Mouse (Mus musculus): Measurements from ENCODE around the gene Xntrpc.

The Xntrpc gene

DNA sequence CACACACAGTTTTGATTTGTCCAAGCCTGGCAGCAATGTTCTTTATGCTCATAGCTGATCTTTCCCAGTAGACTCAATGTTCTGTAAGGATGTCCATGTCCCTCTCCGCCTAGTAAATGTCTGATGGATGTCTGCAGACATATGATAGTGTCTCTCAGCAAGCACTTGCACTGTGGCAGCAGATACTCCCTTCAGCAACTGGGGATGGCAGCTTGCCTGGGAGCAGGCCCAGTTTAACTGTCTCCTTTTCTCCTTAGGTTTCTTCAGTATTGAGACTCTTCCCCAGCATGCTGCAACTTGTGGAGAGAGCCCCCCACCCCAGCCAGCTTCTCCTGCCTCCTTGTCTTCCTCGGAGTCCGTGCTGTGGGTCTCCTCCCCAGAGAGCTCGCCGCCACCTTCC is 16.3 kb downstream of the Xntrpc start:
- DNase-seq (ENCODE audit: low spot score in 2 of 2) = no peak

DNA sequence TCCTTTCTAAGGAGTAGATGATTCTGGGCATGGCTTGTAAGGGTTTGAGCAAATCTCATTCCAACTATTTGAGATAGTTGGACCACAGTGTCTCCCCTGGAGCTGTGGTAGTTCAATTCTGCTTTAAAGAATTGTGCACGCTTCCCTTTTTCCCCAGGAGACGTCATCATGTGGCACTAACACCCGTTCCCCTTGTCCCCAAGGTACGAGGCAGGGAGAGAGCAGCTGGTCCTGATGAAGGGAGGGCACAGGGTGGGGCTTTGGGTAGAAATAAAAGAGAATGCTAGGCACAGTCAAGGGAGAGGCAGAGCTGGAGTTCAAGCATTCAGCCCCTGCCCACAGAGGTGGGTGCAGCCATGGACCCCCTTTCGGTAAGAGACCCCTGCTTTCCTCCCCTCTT is 17.3 kb downstream of the Xntrpc start, which contains the start of gene Trpc2:
Trpc2 (plus strand) TSS at position 301 of the 400 bp plus-strand sequence.
- no peak for DNase-seq (ENCODE audit: low spot score in 2 of 2)

GRCm38 (mm10) chr7:102084041-102084696 is 18.7 kb downstream of the Xntrpc start:
- DNase-seq (ENCODE audit: low spot score in 2 of 2) = no peak

DNA sequence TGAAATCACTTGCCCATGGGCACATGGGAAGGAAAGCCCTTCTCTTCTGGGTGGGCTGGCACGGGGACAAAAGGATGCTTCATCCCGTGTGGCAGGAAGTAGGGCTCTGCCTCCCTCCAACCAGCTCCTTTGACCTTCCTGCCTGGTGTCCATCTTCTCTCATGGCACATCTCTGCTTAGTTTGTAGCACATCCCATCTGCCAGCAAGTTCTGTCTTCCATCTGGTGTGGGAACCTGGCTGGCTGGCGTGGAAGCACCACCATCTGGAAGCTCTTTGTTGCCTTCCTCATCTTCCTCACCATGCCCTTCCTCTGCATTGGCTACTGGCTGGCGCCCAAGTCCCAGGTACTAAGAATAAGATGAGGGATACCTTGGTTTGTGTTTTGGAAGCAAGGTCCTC is 21.8 kb downstream of the Xntrpc start:
- peak; percentile 17 to 24 for DNase-seq (ENCODE audit: low spot score in 2 of 2)

DNA sequence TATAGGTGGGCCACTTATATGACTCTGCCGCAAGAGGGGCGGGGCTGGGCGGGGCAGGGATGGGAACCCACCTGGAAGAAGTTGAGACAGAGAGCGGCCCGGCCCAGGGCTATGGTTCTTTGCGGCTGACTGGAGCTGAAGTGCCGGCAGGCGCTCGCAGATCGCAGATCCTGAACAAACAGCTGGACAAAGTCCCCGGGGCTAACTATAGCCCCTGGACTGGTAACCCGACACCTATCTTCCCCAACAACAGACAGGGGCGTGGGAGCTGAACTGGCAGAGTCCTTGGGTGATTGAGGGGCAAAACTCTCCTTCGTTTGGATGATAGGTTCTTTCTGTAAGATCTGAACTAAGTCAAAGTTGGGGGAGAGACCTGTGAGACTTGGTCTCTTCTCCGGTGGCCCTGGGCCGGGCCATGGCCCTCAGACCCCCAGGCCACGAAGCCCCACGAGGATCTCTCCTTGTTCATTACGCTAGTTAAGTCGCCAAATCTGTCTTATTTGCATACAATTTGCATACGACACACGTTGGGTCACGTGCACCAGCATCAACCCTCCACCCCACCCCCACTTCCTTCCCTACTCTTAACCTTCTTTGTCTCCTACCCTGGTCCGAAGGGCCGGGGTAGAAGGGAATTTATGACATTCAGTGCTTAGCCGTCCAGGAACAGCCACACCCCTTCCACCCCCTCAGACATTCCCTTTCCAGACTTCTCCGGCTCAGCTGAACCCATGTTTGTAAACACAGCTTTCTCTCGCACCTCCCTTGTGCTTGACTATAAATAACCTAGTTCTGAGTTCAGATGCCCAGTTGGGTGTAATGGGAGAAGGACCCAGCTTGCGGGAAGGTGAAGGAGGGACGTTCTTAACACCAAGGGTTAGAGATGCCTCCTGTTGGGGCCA is 34.5 kb downstream of the Xntrpc start:
- no peak for DNase-seq (ENCODE audit: low spot score in 2 of 2)

DNA sequence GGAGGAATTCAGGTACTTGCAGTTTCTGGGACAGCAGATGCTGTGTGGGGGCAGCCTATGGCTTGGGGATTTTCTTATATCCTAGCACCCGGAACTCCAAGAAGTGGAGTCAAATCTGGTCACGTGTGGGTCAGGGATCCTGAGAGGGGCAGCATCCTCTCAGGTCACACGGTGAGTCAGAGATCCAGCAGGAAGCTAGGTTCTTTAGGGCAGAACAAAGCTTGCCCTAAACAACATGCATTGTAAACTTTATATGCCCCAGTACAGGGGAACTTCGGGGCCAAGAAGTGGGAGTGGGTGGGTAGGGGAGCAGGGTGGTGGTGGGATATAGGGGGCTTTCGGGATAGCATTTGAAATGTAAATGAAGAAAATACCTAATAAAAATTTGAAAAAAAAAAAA is 35.4 kb downstream of the Xntrpc start:
- no peak for DNase-seq (ENCODE audit: low spot score in 2 of 2)

- no peak for DNase-seq (ENCODE audit: low spot score in 2 of 2)
These were observed 36.0 kb downstream of the Xntrpc start, which contains the start of gene Art1 for GRCm38 (mm10) chr7:102101487-102101886. Gene Art1 (plus strand): TSS chr7:102101743.

- no peak for DNase-seq (ENCODE audit: low spot score in 2 of 2)
These were observed 36.7 kb downstream of the Xntrpc start for GRCm38 (mm10) chr7:102102241-102102640.

GRCm38 (mm10) chr7:102102696-102103095 is 37.2 kb downstream of the Xntrpc start:
- no peak for DNase-seq (ENCODE audit: low spot score in 2 of 2)

- DNase-seq (ENCODE audit: low spot score in 2 of 2) = no peak
These were observed 38.0 kb downstream of the Xntrpc start for GRCm38 (mm10) chr7:102103555-102103954.

- no peak for DNase-seq (ENCODE audit: low spot score in 2 of 2)
These were observed 38.6 kb downstream of the Xntrpc start for GRCm38 (mm10) chr7:102104126-102104525.

GRCm38 (mm10) chr7:102106700-102107141 is 41.2 kb downstream of the Xntrpc start:
- no peak for DNase-seq (ENCODE audit: low spot score in 2 of 2)

DNA sequence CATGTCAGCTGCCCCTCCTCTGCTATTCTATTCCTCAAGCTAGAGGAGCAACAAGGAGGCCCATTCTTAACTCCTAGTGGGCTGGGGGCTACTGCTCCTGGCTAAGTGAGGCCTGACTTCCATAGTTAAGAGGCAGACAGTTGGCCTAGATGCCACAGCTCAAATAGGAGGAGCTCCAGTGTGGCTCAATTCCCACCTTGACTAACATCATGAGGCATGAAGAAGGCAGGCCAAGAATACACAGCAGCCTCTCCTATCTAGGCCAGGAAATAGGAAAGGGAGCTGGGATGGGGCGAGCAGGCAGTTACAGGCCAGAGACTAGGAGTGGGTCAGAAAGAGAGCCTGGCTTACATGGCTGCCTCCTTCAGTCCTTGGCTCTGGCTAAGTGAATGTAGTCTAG is 42.7 kb downstream of the Xntrpc start:
- DNase-seq (ENCODE audit: low spot score in 2 of 2) = no peak

- no peak for DNase-seq (ENCODE audit: low spot score in 2 of 2)
These were observed 43.7 kb downstream of the Xntrpc start, which contains the start of gene Art5 for GRCm38 (mm10) chr7:102109171-102109570. Gene Art5 (minus strand): TSS chr7:102109489.

DNA sequence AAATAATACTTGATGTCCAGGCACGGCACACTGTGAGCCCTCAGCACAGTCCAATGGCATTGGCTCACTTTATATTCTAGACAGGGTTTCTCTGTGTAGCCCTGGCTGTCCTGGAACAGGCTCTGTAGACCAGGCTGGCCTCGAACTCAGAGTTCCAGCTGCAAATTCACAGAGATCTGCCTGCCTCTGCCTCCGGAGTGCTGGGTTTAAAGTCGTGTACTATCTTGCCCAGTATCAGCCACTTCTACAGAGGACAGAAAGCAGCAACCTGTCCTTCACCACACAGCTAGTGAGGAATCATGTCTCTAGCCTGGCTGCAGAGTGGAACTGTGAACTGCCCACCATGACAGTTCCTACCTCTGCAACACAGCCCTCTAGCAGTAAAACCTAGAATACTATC is 44.2 kb downstream of the Xntrpc start:
- no peak for DNase-seq (ENCODE audit: low spot score in 2 of 2)

DNA sequence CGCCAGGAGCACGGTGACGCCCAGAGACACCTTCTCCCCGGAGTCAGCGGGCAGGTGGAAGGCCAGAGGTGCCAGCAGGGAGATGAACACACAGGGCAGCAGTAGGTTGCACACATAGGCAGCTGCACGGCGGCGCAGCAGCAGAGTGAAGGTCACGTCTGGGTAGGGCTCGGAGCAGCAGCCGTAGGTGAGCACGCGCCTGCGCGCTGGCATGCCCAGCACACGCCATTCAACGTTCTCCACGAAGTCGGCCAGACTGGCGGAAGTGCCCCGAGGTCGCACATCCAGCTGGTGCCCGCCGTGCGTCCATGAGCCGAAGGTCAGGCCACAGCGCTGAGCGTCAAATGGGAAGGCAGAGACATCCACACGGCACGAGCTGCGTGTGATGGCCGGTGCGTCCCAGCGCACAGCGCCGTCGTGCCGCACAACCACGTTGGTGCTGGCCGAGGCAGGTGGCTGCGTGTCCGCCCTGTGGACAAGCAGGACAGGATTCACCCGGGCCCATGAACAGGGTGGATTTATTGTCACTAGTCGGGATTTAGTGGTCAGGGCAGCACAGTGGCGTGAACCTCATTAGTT is 47.7 kb downstream of the Xntrpc start:
- DNase-seq (ENCODE audit: low spot score in 2 of 2) = no peak

- no peak for DNase-seq (ENCODE audit: low spot score in 2 of 2)
These were observed 51.2 kb downstream of the Xntrpc start, which contains the start of gene Chrna10 for GRCm38 (mm10) chr7:102116579-102117331. Gene Chrna10 (minus strand): TSS chr7:102116828.

DNA sequence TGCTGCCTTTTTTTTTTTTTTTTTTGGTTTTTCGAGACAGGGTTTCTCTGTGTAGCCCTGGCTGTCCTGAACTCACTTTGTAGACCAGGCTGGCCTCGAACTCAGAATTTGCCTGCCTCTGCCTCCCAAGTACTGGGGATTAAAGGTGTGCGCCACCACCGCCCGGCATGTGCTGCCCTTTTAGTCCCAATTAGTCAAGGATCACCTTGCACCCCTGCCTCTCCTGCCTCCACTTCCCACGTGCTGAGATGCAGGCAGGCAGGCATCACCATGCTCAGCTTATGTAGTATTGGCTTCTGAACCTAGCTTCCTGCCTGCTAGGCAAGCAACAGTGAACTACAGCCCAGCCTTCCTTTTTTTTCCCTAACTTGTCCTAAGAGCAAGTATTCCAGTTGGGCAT is 51.9 kb downstream of the Xntrpc start:
- no peak for DNase-seq (ENCODE audit: low spot score in 2 of 2)

GRCm38 (mm10) chr7:102120326-102120725 is 54.8 kb downstream of the Xntrpc start:
- no peak for DNase-seq (ENCODE audit: low spot score in 2 of 2)

GRCm38 (mm10) chr7:102132395-102132794 is 66.9 kb downstream of the Xntrpc start:
- no peak for DNase-seq (ENCODE audit: low spot score in 2 of 2)

DNA sequence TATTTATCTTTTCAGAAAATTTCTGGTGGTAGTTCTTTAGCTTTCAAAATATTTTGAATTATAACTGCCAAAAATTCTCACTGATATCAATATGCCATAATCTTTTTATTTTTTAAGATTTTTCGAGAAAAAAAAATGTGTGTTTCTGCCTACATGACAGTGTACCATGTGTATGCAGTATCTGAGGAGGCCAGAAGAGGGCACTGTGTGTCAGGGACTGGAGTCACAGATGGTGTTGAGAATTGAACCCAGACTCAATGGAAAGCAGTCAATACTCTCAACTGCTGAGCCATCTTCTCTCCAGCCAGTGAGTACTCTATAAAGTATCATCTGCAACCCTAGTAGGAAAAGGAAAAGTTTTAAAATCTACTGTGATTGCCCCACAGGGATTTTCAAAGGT is 72.0 kb downstream of the Xntrpc start:
- no peak for DNase-seq (ENCODE audit: low spot score in 2 of 2)

GRCm38 (mm10) chr7:102137898-102138297 is 72.4 kb downstream of the Xntrpc start:
- no peak for DNase-seq (ENCODE audit: low spot score in 2 of 2)

Data from right cerebral cortex, adult 2 months (tissue).